Mouse (Mus musculus) T-helper 17 cell (primary cell): ENCODE measurements around the gene Foxe3.

Source experiments
- in situ Hi-C, 2 experiments: fragments of 300-600 bp; cut with MboI, MseI; formaldehyde crosslinking; loops; 1 replicate in 1 of 2; 2 replicates in 1 of 2; pipeline ENCODE4 v1.15.1; 2025; ENCODE audit warnings: high pct_unique_total_duplicates in 2 of 2

The Foxe3 gene

DNA sequence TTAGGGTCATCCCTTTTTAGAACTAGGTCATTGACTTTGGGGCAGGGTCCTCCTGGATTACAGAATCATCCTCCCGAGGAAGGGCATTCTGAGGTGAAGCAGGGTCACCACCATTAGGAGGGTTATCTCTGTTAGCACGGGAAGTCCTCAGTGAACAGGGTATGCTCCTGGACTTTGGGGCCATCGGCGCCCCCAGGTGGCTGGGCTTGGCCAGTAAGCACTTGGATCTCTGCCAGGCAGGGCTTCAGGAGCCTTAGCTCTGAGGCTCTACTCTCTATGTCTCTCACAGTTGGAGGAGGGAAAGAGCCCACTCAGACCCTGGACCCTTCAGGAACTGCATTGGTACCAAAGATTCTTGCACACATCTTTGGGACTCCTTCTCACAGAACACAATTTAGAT lies 28.0 kb downstream of the Foxe3 start:
- in situ Hi-C loops = loop anchor here in 1 of 2 experiments (5.0 kb wide), 1 partner anchor 251 kb away; no protein-coding TSS in a partner anchor

GRCm38 (mm10) chr4:114882232-114882631 lies 43.6 kb downstream of the Foxe3 start:
- in situ Hi-C loops = no loop called here

DNA sequence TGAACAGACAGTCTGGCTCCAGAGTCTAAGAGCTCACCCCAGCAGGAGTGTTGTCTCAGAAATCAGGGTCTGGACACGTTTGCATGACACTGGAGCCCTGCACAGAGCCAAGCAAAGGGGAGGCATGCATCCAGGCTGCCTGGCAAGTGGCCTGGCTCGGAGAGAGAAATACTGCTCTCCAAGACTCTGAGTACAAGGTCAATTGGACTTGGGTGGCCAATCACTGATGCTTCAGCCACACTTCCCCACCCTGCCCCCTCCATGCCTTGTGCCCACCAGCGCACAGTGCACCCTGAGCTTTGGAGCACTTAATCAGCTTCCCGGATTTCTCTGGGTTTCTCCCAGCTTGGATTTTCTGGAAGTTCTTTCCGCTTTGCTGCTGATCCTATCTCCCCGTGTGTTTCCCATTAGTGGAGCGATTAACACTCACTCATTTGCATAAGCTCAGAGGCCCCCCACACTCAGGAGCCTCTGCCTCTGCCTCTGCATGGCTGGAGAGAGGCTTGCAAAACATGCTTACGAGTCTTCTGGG lies 49.3 kb downstream of the Foxe3 start:
- in situ Hi-C loops = no loop called here
